Mouse (Mus musculus): ENCODE measurements around the gene Orai3.

- TF ChIP-seq CTCF (IDR thresholded peaks at IDR 0.05; ENCODE audit: low read depth): no peak
- TF ChIP-seq EP300 (IDR thresholded peaks at IDR 0.05; ENCODE audit: low read depth): no peak
Observed at GRCm38 (mm10) chr7:127745251-127745651, 24.4 kb upstream of the Orai3 start.
